Mouse (Mus musculus) hindbrain, embryonic 12.5 days (tissue): ENCODE measurements at regions not wholly inside any gene's neighbourhood (a gene's known extent, or its start where the extent isn't known, plus 50 kb on each side); places are given as distances from the start of the nearest gene placed in this dataset.

ENCODE experiments used
- ATAC-seq: fragments of 200-750 bp; cut with Nextera tagmentation; 2 replicates; pipeline ENCODE4 v1.8.0; 2017; ENCODE audit warnings: moderate TSS enrichment; ENCODE audit not compliant: low FRiP score
- H3K27ac ChIP-seq: fragments of 300-500 bp; sonication (generic); 2 replicates; pipeline ENCODE4 v1.5.1; 2016; ENCODE audit warnings: mild to moderate bottlenecking
- H3K27me3 ChIP-seq: fragments of 300-500 bp; sonication (generic); 2 replicates; pipeline ENCODE4 v1.6.1; 2016; ENCODE audit warnings: mild to moderate bottlenecking
- H3K36me3 ChIP-seq: fragments of 300-500 bp; sonication (generic); 2 replicates; pipeline ENCODE4 v1.6.1; 2016; ENCODE audit warnings: mild to moderate bottlenecking
- H3K4me1 ChIP-seq: fragments of 300-500 bp; sonication (generic); 2 replicates; pipeline ENCODE4 v1.6.1; 2016
- H3K4me2 ChIP-seq: fragments of 300-500 bp; sonication (generic); replicated peaks from 2 replicates; pipeline ENCODE4 v1.6.1; 2016; ENCODE audit warnings: mild to moderate bottlenecking
- H3K4me3 ChIP-seq: fragments of 300-500 bp; sonication (generic); 2 replicates; pipeline ENCODE4 v1.5.1; 2016; ENCODE audit warnings: mild to moderate bottlenecking
- H3K9ac ChIP-seq: fragments of 300-500 bp; sonication (generic); 2 replicates; pipeline ENCODE4 v1.6.1; 2016; ENCODE audit warnings: mild to moderate bottlenecking, moderate library complexity
- H3K9me3 ChIP-seq: fragments of 300-500 bp; sonication (generic); replicated peaks from 2 replicates; pipeline ENCODE4 v1.6.1; 2016; ENCODE audit warnings: mild to moderate bottlenecking
- WGBS: fragments of 180-500 bp; shearing (Covaris S2); methylation state at CpG from one replicate; pipeline ENCODE4 v1.1.7; 2016; 5-methylcytosine and 5-hydroxymethylcytosine counted together

DNA sequence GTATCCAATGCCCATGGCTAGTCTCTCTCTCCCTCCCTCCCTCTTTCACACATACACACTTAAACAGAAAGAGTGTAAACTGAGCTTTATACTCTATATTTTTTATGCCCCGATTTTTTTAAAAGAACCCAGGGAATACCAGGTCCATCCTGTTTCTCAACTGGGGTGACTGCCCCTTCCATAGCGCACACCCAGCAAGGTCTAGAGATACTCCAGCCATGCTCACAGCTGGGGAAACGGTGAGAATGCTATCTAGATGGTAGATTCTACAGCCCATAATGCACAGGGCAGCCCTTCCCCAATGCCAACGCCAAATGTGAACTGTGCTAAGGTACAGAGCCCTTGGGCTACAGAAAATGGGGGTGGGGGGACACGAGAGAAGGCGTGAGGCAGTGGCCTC lies 51.2 kb upstream of the Tln2 start:
- Histone ChIP-seq H3K4me2 (no peak overlapping the region), H3K27me3 (no peaks in the 10 kb centered on the region), H3K9me3 (no peaks in the 10 kb centered on the region), H3K4me3 (no peak overlapping the region), H3K27ac (no peak overlapping the region), H3K9ac (no peak overlapping the region), H3K36me3 (no peaks in the 10 kb centered on the region), H3K4me1 (peaks cover 12% of the 10 kb centered on the region; the same call in 1 of the 2 replicates)
- WGBS: 90% methylated on average over 6 of the region's 6 CpGs
- no peak for ATAC-seq

DNA sequence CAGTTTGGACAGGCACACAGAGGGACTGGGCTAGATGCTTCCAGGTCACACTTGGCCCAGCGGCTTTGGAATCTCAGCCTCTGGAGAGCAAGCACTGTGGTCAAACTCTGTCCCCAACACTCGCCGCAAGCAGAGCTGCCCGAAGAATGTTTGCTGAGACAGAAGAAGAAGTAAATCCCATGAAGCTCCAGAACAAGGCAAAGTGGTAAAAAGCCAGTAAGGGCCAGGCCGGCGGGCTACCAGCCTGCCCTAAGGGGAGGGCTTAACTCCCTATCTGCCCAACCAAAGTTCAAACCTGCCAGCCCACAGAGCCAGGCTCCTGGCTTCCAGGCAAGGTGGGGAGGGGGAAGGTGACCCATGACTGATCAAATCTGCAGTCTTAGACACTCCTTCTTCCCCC lies 52.2 kb upstream of the Tln2 start:
- no peak overlapping the region for H3K9ac ChIP-seq
- no peak overlapping the region for H3K27ac ChIP-seq
- ATAC-seq: no peak
- H3K4me2 ChIP-seq: no peak overlapping the region
- 88% methylated on average over 6 of the region's 6 CpGs for WGBS
- no peaks in the 10 kb centered on the region for H3K27me3 ChIP-seq
- no peaks in the 10 kb centered on the region for H3K36me3 ChIP-seq
- H3K4me3 ChIP-seq: no peak overlapping the region
- peaks cover 15% of the 10 kb centered on the region for H3K4me1 ChIP-seq
- no peaks in the 10 kb centered on the region for H3K9me3 ChIP-seq

DNA sequence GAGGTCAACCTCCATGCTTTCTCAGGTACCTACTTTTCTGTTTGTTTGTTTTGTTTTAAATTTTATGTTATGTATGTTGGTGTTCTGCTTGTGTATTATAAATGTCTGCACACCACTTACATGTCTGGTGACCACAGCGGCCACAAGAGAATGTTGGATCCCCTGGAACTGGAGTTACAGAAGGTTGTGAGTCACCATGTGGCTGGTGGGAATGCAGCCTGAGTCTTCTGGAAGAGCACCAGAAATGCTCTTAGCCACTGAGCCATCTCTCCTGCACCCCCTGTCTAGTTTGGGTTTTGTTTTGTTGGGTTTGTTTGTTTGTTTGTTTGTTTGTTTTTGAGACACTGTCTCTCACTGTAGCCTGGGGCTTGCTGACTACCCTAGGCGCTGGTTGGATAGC lies 52.6 kb upstream of the Tln2 start:
- WGBS: 95% methylated on average over 2 of the region's 2 CpGs
- H3K27me3 ChIP-seq: no peaks in the 10 kb centered on the region
- no peak overlapping the region for H3K4me2 ChIP-seq
- H3K4me3 ChIP-seq: no peak overlapping the region
- H3K27ac ChIP-seq: no peak overlapping the region
- ATAC-seq: no peak
- no peak overlapping the region for H3K9ac ChIP-seq
- H3K4me1 ChIP-seq: peaks cover 18% of the 10 kb centered on the region
- no peaks in the 10 kb centered on the region for H3K9me3 ChIP-seq
- H3K36me3 ChIP-seq: no peaks in the 10 kb centered on the region

DNA sequence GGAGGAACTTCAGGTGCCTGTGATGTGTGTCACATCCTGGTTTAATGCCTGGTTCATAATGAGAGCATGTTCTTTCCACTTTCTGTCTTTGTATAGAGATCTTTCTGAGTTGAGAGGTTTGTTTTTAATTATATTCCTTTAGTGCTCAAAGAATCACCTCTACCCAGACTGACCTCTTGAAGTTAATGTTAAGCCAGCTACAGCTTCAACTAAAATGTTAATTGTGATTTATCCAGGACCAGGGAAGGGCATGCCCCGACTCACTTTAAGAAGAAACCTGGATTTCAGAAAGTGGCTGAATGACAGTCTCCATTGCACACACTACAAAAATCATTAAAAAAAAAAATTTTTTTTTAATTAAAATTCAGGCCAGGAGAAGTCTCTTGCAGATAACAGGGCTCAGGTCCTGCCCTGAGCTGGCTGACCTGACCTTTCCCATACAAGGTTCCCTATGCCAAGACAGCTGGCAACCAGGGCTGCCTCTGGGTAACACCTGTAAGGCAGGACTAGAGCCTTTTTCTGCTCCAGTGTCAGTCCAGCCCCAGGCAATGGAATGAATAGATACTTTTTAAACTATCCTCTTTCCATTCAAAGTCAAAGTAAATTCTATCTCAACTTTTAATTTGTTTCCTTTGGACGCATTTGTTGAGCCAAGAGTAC lies 54.7 kb upstream of the Tln2 start:
- H3K9me3 ChIP-seq: no peaks in the 10 kb centered on the region
- H3K4me3 ChIP-seq: no peak overlapping the region
- WGBS: 77% methylated on average over 2 of the region's 2 CpGs
- H3K9ac ChIP-seq: no peak overlapping the region
- no peak overlapping the region for H3K27ac ChIP-seq
- no peaks in the 10 kb centered on the region for H3K36me3 ChIP-seq
- ATAC-seq: no peak
- no peaks in the 10 kb centered on the region for H3K27me3 ChIP-seq
- no peak overlapping the region for H3K4me2 ChIP-seq
- H3K4me1 ChIP-seq: peaks cover 20% of the 10 kb centered on the region

DNA sequence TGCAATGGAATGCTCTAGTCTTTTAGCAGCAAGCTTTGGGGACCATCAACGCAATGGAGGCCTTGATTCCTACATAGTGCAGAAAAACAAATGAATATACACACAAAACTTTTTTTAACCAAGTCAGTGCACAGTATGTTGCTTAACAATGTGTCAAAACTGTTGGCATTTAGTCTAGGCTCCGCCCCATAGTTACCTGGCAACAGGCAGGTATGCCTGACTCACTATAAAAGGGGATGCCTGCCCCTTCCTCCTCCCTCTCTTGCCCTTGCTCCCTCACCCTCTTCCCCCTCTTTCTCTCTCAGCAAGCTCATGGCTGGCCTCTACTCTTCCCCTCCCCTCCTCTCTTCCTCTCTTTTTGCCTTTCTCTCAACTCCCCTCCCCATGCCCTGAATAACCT lies 56.7 kb upstream of the Tln2 start:
- 91% methylated on average over 2 of the region's 2 CpGs for WGBS
- H3K27me3 ChIP-seq: no peaks in the 10 kb centered on the region
- no peak overlapping the region for H3K4me3 ChIP-seq
- no peak overlapping the region for H3K9ac ChIP-seq
- H3K9me3 ChIP-seq: no peaks in the 10 kb centered on the region
- no peak overlapping the region for H3K4me2 ChIP-seq
- ATAC-seq: no peak
- peaks cover 24% of the 10 kb centered on the region for H3K4me1 ChIP-seq
- no peaks in the 10 kb centered on the region for H3K36me3 ChIP-seq
- H3K27ac ChIP-seq: no peak overlapping the region

DNA sequence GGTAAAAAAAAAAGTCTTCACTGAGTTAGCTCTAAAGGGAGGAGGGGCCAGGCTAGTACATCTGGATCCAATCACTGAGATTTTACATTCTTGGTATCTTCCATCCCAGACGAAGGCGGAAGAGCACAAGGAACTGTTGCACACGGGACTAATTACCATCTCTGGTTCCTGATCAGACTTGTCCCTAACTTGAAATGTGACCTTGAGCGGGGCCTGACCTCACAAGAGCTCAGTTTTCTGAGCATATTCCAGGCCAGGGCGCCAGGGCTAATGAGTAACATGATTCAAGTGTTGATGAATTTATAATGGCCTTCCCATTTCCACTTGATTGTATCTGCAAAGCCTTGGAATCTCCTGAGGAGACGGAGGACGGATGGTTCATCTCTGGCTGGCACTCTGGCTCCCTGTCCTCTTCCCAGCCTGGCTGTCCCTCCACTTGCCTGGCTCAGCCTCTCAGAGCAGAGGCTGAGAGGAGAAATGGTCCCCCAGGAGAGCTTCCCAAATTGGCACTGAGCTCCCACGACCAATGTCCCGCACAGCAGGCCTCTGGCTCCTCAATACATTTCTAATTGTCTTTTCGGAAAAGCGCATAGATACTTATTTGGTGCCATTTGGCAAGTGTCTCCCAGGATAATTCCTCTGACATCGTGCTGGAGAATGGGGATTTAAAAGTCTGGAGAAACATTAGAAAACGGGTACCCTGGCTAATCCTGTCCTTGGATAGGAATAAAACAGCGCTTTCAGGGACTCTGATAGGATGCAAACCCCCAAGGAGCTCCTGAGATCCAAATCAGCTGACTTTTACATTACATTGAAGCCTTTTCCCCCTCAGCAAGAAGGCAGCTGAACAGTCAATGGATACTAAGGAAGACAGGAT lies 58.1 kb upstream of the Tln2 start:
- Histone ChIP-seq H3K4me1 (peaks cover 24% of the 10 kb centered on the region), H3K4me3 (no peak overlapping the region), H3K36me3 (no peaks in the 10 kb centered on the region), H3K27ac (no peak overlapping the region; the same call in 1 of the 2 replicates), H3K27me3 (no peaks in the 10 kb centered on the region), H3K4me2 (no peak overlapping the region), H3K9ac (no peak overlapping the region), H3K9me3 (no peaks in the 10 kb centered on the region)
- WGBS: 52% methylated on average over 14 of the region's 14 CpGs
- ATAC-seq: no peak

DNA sequence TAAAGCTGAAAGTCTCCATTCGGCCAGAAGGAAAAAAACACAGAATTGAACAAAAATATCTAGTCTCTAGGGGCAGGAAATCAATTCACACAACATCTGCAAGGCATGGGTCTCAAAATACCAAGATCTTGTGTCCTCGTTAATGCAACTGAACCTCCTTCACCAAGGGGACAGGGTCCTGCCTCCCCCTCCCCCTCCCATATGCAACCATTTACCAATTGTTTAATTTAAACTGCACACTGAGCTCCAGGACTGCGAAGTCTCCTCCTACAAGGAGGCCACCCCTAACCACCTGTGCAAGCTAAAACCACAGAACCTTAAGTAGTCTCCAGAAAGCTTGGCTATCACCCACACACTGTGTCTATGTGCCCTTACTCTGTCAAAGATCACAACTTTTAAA lies 61.4 kb upstream of the Tln2 start:
- WGBS: 55% methylated on average over 3 of the region's 3 CpGs
- H3K36me3 ChIP-seq: no peaks in the 10 kb centered on the region
- H3K9ac ChIP-seq: no peak overlapping the region
- no peak overlapping the region for H3K4me3 ChIP-seq
- no peak for ATAC-seq
- H3K27ac ChIP-seq: no peak overlapping the region
- H3K4me2 ChIP-seq: no peak overlapping the region
- peaks cover 18% of the 10 kb centered on the region for H3K4me1 ChIP-seq
- no peaks in the 10 kb centered on the region for H3K9me3 ChIP-seq
- H3K27me3 ChIP-seq: no peaks in the 10 kb centered on the region

DNA sequence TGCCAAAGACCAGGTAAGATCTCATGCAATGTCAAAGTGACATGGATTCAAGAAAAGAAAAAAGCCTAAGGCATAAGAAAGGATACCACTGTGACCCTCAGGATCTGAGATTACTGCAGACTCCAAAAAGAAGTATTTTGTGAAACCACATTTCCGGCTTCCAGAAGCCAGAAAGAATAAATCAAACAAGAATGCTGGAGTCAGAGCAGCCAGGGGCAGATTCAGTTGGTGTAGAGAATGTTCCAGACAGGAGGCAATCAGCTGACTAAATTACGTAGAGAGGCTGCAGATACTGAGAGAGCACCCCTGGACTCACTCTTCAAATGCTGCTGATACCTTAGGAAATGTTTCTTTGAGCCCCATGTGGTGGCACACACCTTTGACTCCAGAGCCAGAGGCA lies 67.7 kb upstream of the Tln2 start:
- Histone ChIP-seq H3K9ac (no peak overlapping the region), H3K4me3 (no peak overlapping the region), H3K27me3 (peaks cover 21% of the 10 kb centered on the region), H3K4me1 (peaks cover 12% of the 10 kb centered on the region), H3K27ac (no peak overlapping the region), H3K4me2 (no peak overlapping the region), H3K36me3 (no peaks in the 10 kb centered on the region), H3K9me3 (no peaks in the 10 kb centered on the region)
- 89% methylated on average over 2 of the region's 2 CpGs for WGBS
- ATAC-seq: no peak

DNA sequence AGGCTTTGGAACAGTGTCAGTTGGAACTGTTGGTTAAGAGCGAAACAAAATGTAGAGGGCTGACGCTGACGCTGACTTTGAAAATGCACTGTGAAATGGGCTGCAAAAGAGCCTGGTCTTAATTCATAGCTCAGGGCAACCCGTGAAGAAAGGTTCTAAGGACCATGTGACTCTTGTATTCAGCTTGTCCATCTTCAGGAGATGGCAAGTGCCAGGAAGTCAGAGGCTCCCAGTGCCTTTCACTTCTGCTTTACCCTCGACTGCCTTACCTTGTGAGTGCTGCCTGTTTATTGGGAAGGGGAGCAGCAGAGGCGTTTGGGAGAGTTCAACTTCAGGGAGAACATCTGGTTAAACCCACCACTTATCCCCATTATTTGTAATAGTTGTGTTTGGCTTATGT lies 70.1 kb upstream of the Tln2 start:
- no peak overlapping the region for H3K27ac ChIP-seq
- H3K4me3 ChIP-seq: no peak overlapping the region
- peaks cover 28% of the 10 kb centered on the region for H3K27me3 ChIP-seq
- no peaks in the 10 kb centered on the region for H3K9me3 ChIP-seq
- peaks cover 15% of the 10 kb centered on the region for H3K4me1 ChIP-seq
- no peak overlapping the region for H3K4me2 ChIP-seq
- no peaks in the 10 kb centered on the region for H3K36me3 ChIP-seq
- ATAC-seq: no peak
- no peak overlapping the region for H3K9ac ChIP-seq
- WGBS: 28% methylated on average over 6 of the region's 6 CpGs

DNA sequence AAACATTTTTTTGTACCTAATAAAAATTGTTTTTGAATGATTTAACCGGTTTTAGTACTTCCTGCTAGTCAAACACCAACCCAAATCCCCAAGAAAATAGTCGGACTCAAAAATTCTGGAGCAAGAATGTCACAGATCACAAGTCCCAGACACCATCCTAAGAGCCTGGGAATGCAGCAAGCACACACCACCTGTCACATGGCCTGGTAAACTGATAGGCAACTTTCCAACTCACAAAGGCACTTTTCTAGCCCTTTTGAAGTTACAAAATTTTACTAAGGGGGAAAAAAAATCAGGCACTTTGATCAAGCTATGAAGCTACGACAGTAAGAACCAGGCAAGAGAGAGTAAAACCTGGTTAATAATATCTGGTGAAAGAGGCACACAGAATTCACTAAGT lies 70.7 kb upstream of the Tln2 start:
- H3K27me3 ChIP-seq: peaks cover 28% of the 10 kb centered on the region
- no peak for ATAC-seq
- H3K9ac ChIP-seq: no peak overlapping the region
- no peaks in the 10 kb centered on the region for H3K36me3 ChIP-seq
- H3K4me1 ChIP-seq: peaks cover 15% of the 10 kb centered on the region
- no peak overlapping the region for H3K27ac ChIP-seq
- no peak overlapping the region for H3K4me3 ChIP-seq
- no peak overlapping the region for H3K4me2 ChIP-seq
- WGBS: 75% methylated on average over 3 of the region's 3 CpGs
- H3K9me3 ChIP-seq: no peaks in the 10 kb centered on the region

DNA sequence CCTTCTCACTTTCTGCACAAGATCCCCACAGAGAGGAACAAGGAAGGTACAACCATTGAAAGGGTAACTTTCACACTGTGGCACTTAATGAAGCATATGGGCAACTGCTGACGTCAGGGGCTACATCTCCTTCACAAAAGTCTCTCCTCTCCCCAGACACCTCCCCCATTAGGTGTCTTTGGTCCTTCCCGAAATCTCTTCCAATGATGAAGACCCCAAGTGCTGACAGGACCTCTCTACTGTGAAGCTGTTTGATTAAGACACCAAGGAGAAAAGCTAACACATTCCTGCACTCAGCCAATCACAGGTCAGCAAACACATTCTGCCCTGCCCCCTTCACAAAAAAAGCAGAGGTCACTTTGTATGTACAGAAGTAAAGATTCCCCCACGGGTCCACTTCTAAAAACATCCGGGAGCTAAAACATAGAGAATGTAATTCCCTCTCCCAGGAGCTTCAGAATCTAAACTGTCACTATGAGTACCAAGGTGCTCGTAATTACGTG lies 72.3 kb upstream of the Tln2 start:
- Histone ChIP-seq H3K4me3 (peak overlapping the region; percentile 85), H3K9ac (peak overlapping the region; percentile 83; the same call in 1 of the 2 replicates), H3K4me1 (peaks cover 15% of the 10 kb centered on the region)

DNA sequence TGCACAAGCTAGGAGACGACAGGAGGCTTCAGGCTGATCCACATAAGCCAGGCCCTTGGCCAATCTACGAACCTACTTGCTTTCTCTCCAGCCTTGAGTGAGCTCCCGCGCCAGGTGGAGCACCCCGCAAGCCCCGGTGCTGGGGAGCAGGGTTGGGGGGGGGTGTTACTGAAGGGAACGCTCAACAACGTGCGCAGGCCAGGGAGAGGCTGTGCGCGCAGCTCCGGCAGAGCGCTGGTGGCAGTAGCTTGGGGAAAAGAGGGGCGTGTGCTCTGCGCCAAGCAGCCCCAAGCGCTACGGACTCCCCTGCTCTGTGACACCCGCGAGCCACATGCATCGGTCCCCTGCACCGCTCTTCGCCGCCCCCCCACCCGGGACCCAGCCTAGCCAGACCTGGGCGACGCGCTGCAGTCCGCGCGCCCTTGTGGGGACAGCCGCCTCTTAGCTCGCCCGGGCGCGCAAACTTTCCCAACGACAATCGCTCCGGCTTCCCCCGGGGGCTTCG lies 73.1 kb upstream of the Tln2 start:
- ATAC-seq: peak; percentile 68
- Histone ChIP-seq H3K9me3 (no peaks in the 10 kb centered on the region), H3K27ac (peak overlapping the region; percentile 25; the same call in 1 of the 2 replicates), H3K4me1 (peaks cover 15% of the 10 kb centered on the region), H3K9ac (peak overlapping the region; percentile 83), H3K4me2 (peak overlapping the region; percentile 97), H3K4me3 (peak overlapping the region; percentile 85), H3K36me3 (no peaks in the 10 kb centered on the region), H3K27me3 (peaks cover 28% of the 10 kb centered on the region)
- WGBS: under 1% methylated on average over 39 of the region's 40 CpGs

More for the DNA sequence above, 72.3 kb upstream of the Tln2 start:
- H3K4me2 ChIP-seq: peak overlapping the region; percentile 97
- H3K9me3 ChIP-seq: no peaks in the 10 kb centered on the region
- H3K36me3 ChIP-seq: no peaks in the 10 kb centered on the region
- ATAC-seq: no peak
- 2% methylated on average over 6 of the region's 6 CpGs for WGBS
- peaks cover 28% of the 10 kb centered on the region for H3K27me3 ChIP-seq
- no peak overlapping the region for H3K27ac ChIP-seq
